Comparison of ENCODE assay signal across 28 mouse cellular contexts in genomic region chrX:153440018-153440417, GRCm38 (mm10).
"Had no signal": no experiment of that assay in that cellular context is flagged by ENCODE, and none has a peak within 500 bp of the region (broad histone marks: within the 10 kb centered on the region; RNA-seq: fewer than 3 reads in every experiment).

No protein-coding gene starts in this region.

- H3K27me3 ChIP-seq: heart, embryonic 12.5 days; heart, embryonic 13.5 days; heart, embryonic 15.5 days; hindbrain, embryonic 12.5 days; hindbrain, embryonic 13.5 days; hindbrain, embryonic 15.5 days; intestine, embryonic 15.5 days had no signal

- DNase-seq: heart, postnatal 10 days; heart, postnatal 14 days; heart, postnatal 36 days; heart, postnatal 4 days; kidney, adult 11 months; kidney, adult 18-20 months; kidney, adult 2 months; kidney, adult 8-10 months; kidney, adult 9 months; kidney, postnatal 10 days; kidney, postnatal 14 days; kidney, postnatal 25 days; kidney, postnatal 36 days; kidney, postnatal 4 days; layer of hippocampus, adult 9-11 months; layer of hippocampus, postnatal 36 days had no signal

- ATAC-seq: hindbrain, embryonic 16.5 days; hindbrain, postnatal 0 days; inflammation-experienced regulatory T-cells, adult 6 months; intestine, embryonic 15.5 days; intestine, embryonic 16.5 days; intestine, postnatal 0 days had no signal
